Mouse (Mus musculus) hindbrain, embryonic 10.5 days (tissue): ENCODE results near the gene Slc10a6. TPM values are rescaled to one million over a fixed set of nuclear protein-coding genes. Genes with fewer than 3 reads are reported as not detected.

ENCODE experiments used
- DNase-seq: peaks from one replicate; pipeline ENCODE4 v3.0.0-alpha.2; 2017; ENCODE audit warnings: low spot score
- H3K27ac ChIP-seq: fragments of 300-500 bp; sonication (generic); 2 replicates; pipeline ENCODE4 v1.5.1; 2016; ENCODE audit warnings: mild to moderate bottlenecking, moderate library complexity
- H3K27me3 ChIP-seq: fragments of 300-500 bp; sonication (generic); 2 replicates; pipeline ENCODE4 v1.6.1; 2016; ENCODE audit warnings: mild to moderate bottlenecking; ENCODE audit not compliant: poor library complexity, insufficient read depth, severe bottlenecking
- H3K36me3 ChIP-seq: fragments of 300-500 bp; sonication (generic); 2 replicates; pipeline ENCODE4 v1.6.1; 2016; ENCODE audit warnings: mild to moderate bottlenecking, moderate library complexity
- H3K4me1 ChIP-seq: fragments of 300-500 bp; sonication (generic); replicated peaks from 2 replicates; pipeline ENCODE4 v1.6.1; 2016; ENCODE audit warnings: mild to moderate bottlenecking
- H3K4me3 ChIP-seq: fragments of 300-500 bp; sonication (generic); 2 replicates; pipeline ENCODE4 v1.5.1; 2016; ENCODE audit warnings: mild to moderate bottlenecking, moderate library complexity
- H3K9me3 ChIP-seq: fragments of 300-500 bp; sonication (generic); 2 replicates; pipeline ENCODE4 v1.6.1; 2016; ENCODE audit warnings: mild to moderate bottlenecking, moderate library complexity
- WGBS: fragments of 180-500 bp; shearing (Covaris S2); methylation state at CpG from one replicate; pipeline ENCODE4 v1.1.7; 2016; 5-methylcytosine and 5-hydroxymethylcytosine counted together
- polyA plus RNA-seq: library from polyadenylated mRNA; unstranded; fragments of >200 nt; fragmentation: Nextera tagmentation; extraction: Ambion mirVana; gene quantifications from 2 replicates; pipeline ENCODE4 v1.2.1, GENCODE M21; 2016

Slc10a6 gene
- polyA plus RNA-seq, 1 experiment from 2014 or later = 0.25 TPM

DNA sequence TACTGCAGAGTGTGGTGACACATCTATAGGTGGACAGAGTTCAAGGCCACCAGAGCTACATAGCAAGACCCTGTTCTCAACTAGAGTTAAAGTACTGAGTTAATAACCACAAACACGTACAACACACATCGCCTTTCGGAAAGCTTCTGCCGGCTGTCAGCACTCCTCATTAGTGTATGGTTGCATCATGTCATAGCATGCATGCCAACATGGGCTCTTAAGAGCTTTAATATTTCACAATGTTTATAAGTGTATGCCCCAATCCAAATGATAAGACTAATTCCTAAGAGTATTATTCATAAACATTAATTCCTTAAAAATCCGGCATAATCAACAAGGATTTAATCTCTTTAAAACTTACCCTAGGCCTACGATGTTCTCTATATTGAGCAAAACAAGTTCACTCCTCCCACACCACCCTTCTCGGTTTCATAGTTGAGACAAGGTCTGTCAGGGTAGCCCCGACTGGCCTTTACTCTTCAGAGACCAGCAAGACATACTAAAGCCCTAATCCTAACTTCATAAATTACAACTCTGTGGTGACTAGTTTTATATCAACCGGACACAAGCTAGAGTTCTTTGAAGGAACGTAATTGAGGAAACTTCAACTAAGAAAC lies 18.2 kb downstream of the Slc10a6 start:
- 94% methylated on average over 10 of the region's 10 CpGs for WGBS
- H3K9me3 ChIP-seq = no peaks in the 10 kb centered on the region
- no peaks in the 10 kb centered on the region for H3K4me1 ChIP-seq
- H3K27me3 ChIP-seq = no peaks in the 10 kb centered on the region
- no peak overlapping the region for H3K4me3 ChIP-seq
- no peak overlapping the region for H3K27ac ChIP-seq
- no peak for DNase-seq
- H3K36me3 ChIP-seq = no peaks in the 10 kb centered on the region

DNA sequence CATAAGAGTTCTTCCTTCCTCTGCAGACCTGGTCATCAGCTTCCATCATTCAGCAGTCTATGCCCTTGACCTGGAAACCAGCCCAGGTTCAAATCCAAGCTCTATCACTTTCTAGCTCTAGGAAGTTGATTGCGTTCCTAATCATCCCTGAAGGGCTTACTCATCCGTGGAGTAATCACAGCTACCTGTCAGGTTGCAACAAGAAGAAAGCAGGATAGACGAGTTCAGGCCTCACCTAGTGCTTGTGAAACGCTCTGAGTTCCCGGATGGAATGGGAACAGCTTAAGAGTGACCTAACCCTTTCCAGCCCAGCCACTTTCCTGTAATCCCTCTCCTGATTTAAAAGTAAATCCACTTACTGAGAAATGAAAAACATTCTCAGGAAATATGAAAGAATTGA lies 19.1 kb downstream of the Slc10a6 start:
- Histone ChIP-seq H3K36me3 (no peaks in the 10 kb centered on the region), H3K9me3 (no peaks in the 10 kb centered on the region), H3K27ac (no peak overlapping the region), H3K27me3 (no peaks in the 10 kb centered on the region), H3K4me3 (no peak overlapping the region), H3K4me1 (no peaks in the 10 kb centered on the region)
- WGBS = 77% methylated on average over 5 of the region's 5 CpGs
- DNase-seq = no peak

DNA sequence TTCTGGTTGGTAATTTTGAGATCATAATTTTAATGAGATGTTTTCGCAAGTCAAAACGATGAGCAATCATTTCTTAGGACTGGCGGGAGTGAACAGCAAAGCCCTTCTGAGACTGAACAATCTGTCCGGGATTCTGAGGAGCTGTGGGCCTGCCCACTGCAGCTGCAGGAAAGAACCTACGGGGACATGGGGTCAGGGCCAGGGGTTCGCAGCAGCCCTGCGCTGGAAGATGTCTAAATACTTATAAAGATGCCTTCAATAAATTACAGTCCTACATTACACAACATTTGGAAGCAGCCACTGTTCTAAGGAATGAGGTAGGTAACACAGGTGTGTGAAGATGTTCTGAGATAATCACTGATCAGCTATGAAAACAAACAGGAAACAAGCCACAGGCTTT lies 23.5 kb downstream of the Slc10a6 start:
- Histone ChIP-seq H3K4me1 (peaks cover 13% of the 10 kb centered on the region), H3K27me3 (no peaks in the 10 kb centered on the region), H3K27ac (no peak overlapping the region), H3K4me3 (no peak overlapping the region), H3K9me3 (no peaks in the 10 kb centered on the region), H3K36me3 (no peaks in the 10 kb centered on the region)
- WGBS = 88% methylated on average over 7 of the region's 7 CpGs
- DNase-seq = no peak

DNA sequence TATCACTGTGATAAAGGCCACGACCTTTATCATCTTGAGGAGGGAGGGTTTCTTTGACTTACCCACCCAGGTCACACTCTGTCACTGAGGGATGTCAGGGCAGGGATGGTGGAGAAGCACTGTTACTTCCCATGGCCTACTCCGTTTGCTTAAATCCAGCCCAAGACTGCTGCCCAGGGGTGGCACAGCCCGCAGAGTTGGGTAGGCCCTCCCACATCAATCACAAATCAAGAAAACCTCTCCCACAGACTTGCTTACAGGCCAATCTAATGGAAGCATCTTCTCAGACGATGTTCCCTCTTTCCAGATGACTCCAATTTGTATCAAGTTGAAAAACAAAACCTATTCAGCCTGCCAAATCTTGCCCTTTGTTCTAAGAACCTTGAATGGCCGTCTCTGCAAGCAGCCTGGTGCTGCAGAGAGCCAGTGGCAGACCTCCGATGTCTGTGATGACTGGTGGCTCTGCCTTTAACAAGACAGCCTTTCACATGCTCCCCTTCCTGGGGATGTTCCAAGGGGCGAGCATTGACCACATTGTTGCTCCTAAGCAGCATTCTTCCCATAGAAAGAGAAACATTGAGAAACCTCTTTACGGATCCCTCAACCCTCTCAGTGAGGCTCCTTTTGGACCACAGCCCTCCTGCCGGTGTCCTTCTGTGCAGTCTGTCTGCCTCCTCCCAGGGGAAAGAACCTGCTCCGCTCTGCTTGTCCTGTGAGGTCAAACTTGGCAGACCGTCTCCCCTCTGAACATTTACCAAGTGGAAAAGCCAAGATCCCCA lies 25.9 kb downstream of the Slc10a6 start:
- no peaks in the 10 kb centered on the region for H3K27me3 ChIP-seq
- peak overlapping the region; percentile 59; the same call in 1 of the 2 replicates for H3K27ac ChIP-seq
- WGBS = 34% methylated on average over 11 of the region's 11 CpGs
- H3K4me1 ChIP-seq = peaks cover 13% of the 10 kb centered on the region
- DNase-seq = no peak
- peaks cover 7% of the 10 kb centered on the region for H3K36me3 ChIP-seq
- H3K4me3 ChIP-seq = no peak overlapping the region
- H3K9me3 ChIP-seq = no peaks in the 10 kb centered on the region

DNA sequence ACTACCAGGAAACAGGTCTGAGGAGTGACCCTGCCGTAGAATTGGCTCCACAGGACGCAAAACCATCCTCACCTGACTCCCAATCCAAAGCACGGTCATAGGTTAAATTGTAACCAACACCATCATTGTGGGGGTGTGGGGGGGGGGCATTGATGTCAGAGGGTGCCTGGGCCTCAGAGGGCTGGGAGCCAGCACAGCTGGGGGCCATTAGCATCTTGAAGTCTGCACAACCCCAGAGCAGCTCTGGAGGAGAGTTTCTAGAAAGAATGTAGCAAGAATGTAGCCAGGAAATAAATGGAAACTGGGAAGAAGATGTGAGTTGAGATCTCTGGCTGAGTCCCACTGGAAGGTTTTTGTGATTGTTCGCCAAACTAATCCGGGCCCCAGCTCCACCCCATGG lies 30.3 kb downstream of the Slc10a6 start:
- Histone ChIP-seq H3K27me3 (no peaks in the 10 kb centered on the region), H3K4me3 (no peak overlapping the region), H3K4me1 (peaks cover 25% of the 10 kb centered on the region), H3K36me3 (peaks cover 41% of the 10 kb centered on the region), H3K27ac (no peak overlapping the region), H3K9me3 (no peaks in the 10 kb centered on the region)
- WGBS = 83% methylated on average over 5 of the region's 5 CpGs
- no peak for DNase-seq

DNA sequence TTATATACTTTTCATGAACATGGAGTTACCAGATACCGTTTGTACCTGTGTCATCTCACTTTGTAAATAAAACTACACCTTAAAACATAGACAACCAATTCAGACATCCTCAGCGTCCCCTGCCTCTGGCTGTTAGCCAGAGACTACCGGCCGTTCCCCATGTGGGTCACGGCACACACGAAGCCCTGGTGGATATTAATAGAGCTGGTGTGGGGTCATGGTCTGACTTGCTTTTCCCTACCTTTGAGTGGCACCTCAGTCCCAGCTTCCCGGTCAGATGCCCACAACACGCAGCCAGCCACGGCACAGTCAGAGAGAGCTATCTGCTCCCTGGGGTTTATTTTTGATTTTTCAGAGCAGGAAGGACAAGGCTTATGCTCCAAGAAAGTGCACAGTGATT lies 30.9 kb downstream of the Slc10a6 start:
- no peaks in the 10 kb centered on the region for H3K9me3 ChIP-seq
- WGBS = 92% methylated on average over 9 of the region's 9 CpGs
- H3K4me1 ChIP-seq = peaks cover 20% of the 10 kb centered on the region
- H3K27me3 ChIP-seq = no peaks in the 10 kb centered on the region
- DNase-seq = no peak
- no peak overlapping the region for H3K4me3 ChIP-seq
- H3K36me3 ChIP-seq = peaks cover 46% of the 10 kb centered on the region
- H3K27ac ChIP-seq = no peak overlapping the region

DNA sequence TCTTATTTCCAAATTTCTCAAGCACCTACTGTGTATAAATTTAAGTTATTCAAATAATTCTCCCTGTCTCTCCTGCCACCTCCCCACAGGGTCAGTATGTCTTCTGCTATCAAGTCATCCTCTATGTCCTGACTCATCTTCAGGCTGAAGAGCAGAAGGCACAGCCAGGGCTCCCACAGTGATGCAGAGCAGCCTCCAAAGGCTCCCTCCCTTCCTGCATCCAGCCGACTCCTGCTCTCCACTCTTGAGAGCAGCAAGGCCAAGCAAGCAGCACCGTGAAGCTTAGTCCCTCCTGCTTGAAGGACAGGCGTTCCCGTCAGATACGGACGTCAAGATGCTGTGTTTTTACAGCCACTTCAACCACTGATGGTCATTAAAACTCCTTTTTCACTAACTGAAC lies 31.6 kb downstream of the Slc10a6 start:
- Histone ChIP-seq H3K9me3 (no peaks in the 10 kb centered on the region), H3K4me1 (peaks cover 13% of the 10 kb centered on the region), H3K36me3 (peaks cover 52% of the 10 kb centered on the region), H3K27me3 (no peaks in the 10 kb centered on the region), H3K27ac (no peak overlapping the region), H3K4me3 (no peak overlapping the region)
- no peak for DNase-seq
- 72% methylated on average over 6 of the region's 6 CpGs for WGBS

DNA sequence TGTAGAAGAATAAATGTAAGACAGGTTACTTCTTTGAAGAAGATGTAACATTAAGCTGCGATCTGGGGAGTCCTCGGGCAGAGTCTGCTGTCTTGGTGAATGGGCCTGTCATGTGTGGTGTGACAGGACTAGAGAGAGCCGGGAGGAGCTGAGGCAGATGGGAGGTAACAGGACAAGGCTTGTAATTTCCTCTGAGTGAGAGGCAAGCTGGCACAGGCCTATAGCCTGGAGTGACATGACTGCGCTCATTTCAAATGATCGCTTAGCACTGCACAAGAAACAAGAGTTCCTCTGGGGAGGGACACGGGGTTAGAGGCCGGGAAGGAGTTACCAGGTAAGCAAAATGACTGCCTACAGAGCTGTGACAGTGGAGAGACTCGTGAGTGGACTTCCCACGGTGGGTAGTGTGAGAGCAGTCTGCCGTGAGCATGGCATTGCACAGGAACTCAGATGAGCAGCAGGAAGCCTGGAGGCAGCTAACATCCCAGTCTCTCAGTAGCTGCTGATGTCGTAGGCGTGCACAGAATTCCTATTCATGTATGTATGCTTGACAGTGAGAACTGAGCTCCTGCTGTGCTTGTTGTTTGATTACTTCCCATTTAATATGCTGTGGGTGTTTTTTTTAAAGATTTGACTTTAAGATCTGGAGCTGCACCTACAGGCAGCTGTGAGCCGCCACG lies 32.6 kb downstream of the Slc10a6 start:
- no peak for DNase-seq
- Histone ChIP-seq H3K4me1 (peaks cover 12% of the 10 kb centered on the region), H3K27ac (peak overlapping the region; percentile 45; the same call in 1 of the 2 replicates), H3K36me3 (peaks cover 62% of the 10 kb centered on the region), H3K4me3 (no peak overlapping the region), H3K9me3 (no peaks in the 10 kb centered on the region), H3K27me3 (no peaks in the 10 kb centered on the region)
- WGBS = 76% methylated on average over 14 of the region's 14 CpGs

DNA sequence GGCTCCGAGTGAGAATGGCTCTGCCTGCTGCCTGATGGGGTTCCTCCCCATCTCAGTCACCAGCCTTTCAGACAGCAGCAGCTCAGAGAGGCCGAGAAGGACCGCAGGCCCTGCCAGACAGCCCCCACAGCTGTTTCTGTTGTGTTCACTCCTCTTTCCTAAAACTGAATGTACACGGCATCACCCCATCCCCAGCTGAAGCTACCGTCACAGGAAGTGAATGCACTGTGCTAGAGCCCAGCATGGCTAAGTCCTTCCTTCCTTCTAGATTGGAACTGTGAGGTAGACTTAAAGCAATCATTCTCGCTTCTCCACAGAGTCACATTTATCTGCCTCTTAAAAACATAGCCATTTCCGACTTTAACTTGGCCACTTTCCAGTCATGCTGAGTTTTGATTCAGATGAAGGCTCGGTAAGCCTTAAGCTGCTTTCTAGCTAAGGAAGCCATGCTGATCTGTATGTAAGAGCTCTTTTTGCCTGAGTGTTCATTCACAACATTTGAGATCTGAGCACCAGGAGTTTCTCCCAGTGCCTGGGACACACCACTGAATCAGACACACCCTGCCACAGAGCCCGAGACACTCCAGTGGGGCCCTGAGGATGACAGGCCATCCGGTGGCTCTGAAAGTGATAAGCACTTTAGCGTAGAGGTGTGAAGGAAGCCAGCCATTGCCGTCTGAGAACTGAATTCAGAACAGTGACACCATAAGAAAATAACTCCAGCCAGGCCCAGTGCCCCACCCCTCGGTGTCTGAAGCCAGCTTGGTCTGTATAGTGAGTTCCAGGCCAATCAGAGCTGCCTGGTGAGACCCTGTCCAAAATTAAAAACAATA lies 33.6 kb downstream of the Slc10a6 start:
- H3K4me3 ChIP-seq = no peak overlapping the region
- peaks cover 12% of the 10 kb centered on the region for H3K4me1 ChIP-seq
- no peaks in the 10 kb centered on the region for H3K9me3 ChIP-seq
- H3K27ac ChIP-seq = no peak overlapping the region
- DNase-seq = no peak
- H3K27me3 ChIP-seq = no peaks in the 10 kb centered on the region
- peaks cover 72% of the 10 kb centered on the region for H3K36me3 ChIP-seq
- 82% methylated on average over 13 of the region's 13 CpGs for WGBS

DNA sequence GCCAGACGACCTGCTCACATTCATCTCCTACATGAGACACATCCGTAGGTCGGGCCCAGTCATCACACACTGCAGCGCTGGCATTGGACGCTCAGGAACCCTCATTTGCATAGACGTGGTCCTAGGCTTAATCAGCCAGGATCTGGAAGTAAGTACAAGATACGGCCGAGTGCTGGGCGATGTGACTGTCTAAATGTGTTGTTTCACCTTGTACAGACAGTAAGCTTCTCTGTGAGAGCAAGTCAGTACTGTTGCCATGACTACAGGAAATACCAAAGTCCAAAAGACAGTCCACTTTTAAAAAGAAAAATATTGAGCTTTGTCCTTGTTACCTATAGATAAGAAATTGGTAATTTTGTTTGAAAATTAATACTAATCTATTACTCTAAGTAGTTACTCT lies 35.6 kb downstream of the Slc10a6 start:
- WGBS = 92% methylated on average over 9 of the region's 9 CpGs
- Histone ChIP-seq H3K4me3 (no peak overlapping the region), H3K27me3 (no peaks in the 10 kb centered on the region), H3K36me3 (peaks cover 82% of the 10 kb centered on the region), H3K27ac (no peak overlapping the region), H3K9me3 (no peaks in the 10 kb centered on the region), H3K4me1 (peaks cover 12% of the 10 kb centered on the region)
- no peak for DNase-seq

DNA sequence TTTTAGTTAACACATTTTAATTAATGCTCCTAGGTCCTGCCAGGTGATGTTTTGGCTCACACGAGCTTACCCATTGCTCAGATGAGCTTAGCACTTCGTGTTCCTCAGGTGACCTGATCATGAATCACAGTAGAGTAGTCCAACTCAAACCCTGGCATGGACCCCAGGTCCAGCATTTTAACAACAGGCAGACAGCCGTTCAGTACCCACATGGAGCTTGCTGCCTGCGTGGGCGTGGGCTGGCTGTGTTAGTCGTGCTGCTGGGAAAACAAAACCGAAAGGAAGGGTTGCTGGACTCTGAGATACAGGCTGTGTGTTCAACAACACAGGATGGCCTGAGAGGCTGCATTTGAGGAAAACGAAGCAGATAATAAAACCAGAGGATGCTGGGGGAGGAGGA lies 36.5 kb downstream of the Slc10a6 start:
- H3K27ac ChIP-seq = no peak overlapping the region
- peaks cover 81% of the 10 kb centered on the region for H3K36me3 ChIP-seq
- 87% methylated on average over 8 of the region's 8 CpGs for WGBS

DNA sequence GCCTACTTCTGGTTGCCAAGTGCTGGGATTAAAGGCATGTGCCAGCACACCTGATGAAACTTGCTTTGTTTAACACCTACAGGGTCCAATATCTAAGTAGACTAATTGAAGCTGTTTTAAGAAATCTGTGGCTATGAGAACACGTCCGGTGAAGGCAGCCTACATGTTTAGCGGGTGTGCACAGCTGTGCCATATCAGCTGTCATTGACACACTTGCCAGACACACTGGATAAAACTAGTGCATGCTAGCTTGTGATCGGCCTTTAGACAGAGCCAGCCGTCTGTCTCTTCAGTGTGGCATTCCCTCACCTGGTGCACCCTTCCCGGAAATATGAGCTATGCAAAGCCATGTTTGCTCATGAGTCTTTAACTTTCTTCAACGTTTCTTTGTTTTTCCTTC lies 37.4 kb downstream of the Slc10a6 start:
- DNase-seq = no peak
- H3K36me3 ChIP-seq = peaks cover 86% of the 10 kb centered on the region
- no peak overlapping the region for H3K27ac ChIP-seq
- no peaks in the 10 kb centered on the region for H3K27me3 ChIP-seq
- whole genome bisulfite sequencing = 94% methylated on average over 7 of the region's 7 CpGs
- H3K4me3 ChIP-seq = no peak overlapping the region
- peaks cover 12% of the 10 kb centered on the region for H3K4me1 ChIP-seq
- H3K9me3 ChIP-seq = no peaks in the 10 kb centered on the region

More for the DNA sequence above, 36.5 kb downstream of the Slc10a6 start:
- Histone ChIP-seq H3K4me3 (no peak overlapping the region), H3K9me3 (no peaks in the 10 kb centered on the region), H3K4me1 (peaks cover 12% of the 10 kb centered on the region), H3K27me3 (no peaks in the 10 kb centered on the region)
- no peak for DNase-seq
